Mouse (Mus musculus): Measurements from ENCODE around the gene Upk1a. TPM values are rescaled to one million over a fixed set of nuclear protein-coding genes. Genes with fewer than 3 reads are reported as not detected.

Upk1a gene
- polyA plus RNA-seq, 1 experiment from 2014 or later = 12.1 TPM

DNA sequence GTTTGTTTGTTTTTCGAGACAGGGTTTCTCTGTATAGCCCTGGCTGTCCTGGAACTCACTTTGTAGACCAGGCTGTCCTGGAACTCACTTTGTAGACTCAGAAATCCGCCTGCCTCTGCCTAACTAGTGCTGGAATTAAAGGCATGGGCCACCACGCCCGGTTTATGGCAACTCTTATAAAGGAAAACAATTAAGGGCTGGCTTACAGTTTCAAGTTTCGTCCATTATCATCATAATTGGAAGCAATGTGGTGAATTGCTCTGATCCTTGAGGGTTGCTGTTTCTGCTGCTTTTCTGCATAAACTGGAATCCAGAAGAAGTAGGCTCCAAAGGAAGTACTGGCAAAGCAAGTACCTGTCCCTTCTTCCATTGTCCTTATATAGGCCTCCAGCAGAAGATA is 14.0 kb upstream of the Upk1a start:
- H3K27me3 ChIP-seq (replicated peaks; ENCODE audit: control insufficient read depth, insufficient read depth, low read length) = peaks cover 9% of the 10 kb centered on the region
- peaks cover 28% of the 10 kb centered on the region for H3K36me3 ChIP-seq (ENCODE audit: control insufficient read depth, insufficient read depth, low read length)
- WGBS = 86% methylated on average over 5 of the region's 5 CpGs
- H3K27ac ChIP-seq (ENCODE audit: low read depth) = no peak overlapping the region
- peaks cover 7% of the 10 kb centered on the region for H3K4me1 ChIP-seq (replicated peaks; ENCODE audit: control insufficient read depth, insufficient read depth, low read length)
- no peak overlapping the region for H3K4me3 ChIP-seq (ENCODE audit: low read depth, low read length)
- no peak overlapping the region for H3K9ac ChIP-seq (ENCODE audit: low read length)
- no peak for ATAC-seq (replicated peaks; ENCODE audit: low FRiP score, low TSS enrichment, low read depth)
- H3K4me2 ChIP-seq (ENCODE audit: low read length) = no peak overlapping the region
- no peaks in the 10 kb centered on the region for H3K9me3 ChIP-seq (ENCODE audit: control insufficient read depth, low read length)
- DNase-seq (ENCODE audit: low spot score) = no peak

GRCm38 (mm10) chr7:30625530-30626384 is 13.1 kb upstream of the Upk1a start, which contains the start of gene Cox6b1:
Cox6b1 (minus strand) TSS chr7:30626151.
- peak within 1 kb of the TSS; percentile 78 for H3K4me2 ChIP-seq (ENCODE audit: low read length)
- H3K9me3 ChIP-seq (ENCODE audit: control insufficient read depth, low read length) = no peaks in the 10 kb centered on the region
- DNase-seq (ENCODE audit: low spot score) = peak; percentile 92
- H3K27me3 ChIP-seq (replicated peaks; ENCODE audit: control insufficient read depth, insufficient read depth, low read length) = 0 out of 2 replicates have a peak, but pooled peaks cover 3% of the 10 kb centered on the region
- H3K4me3 ChIP-seq (ENCODE audit: low read depth, low read length) = peak within 1 kb of the TSS; percentile 95
- peak within 1 kb of the TSS; percentile 43; the same call in 1 of the 2 replicates for H3K27ac ChIP-seq (ENCODE audit: low read depth)
- ATAC-seq (replicated peaks; ENCODE audit: low FRiP score, low TSS enrichment, low read depth) = peak; percentile 94
- WGBS = 2% methylated on average over 44 of the region's 44 CpGs
- peaks cover 34% of the 10 kb centered on the region for H3K36me3 ChIP-seq (ENCODE audit: control insufficient read depth, insufficient read depth, low read length)
- H3K9ac ChIP-seq (ENCODE audit: low read length) = peak within 1 kb of the TSS; percentile 87
- peaks cover 7% of the 10 kb centered on the region for H3K4me1 ChIP-seq (replicated peaks; ENCODE audit: control insufficient read depth, insufficient read depth, low read length)

- Histone ChIP-seq H3K27me3 (replicated peaks; ENCODE audit: control insufficient read depth, insufficient read depth, low read length) (no peaks in the 10 kb centered on the region), H3K27ac (ENCODE audit: low read depth) (no peak overlapping the region), H3K36me3 (ENCODE audit: control insufficient read depth, insufficient read depth, low read length) (peaks cover 74% of the 10 kb centered on the region), H3K9me3 (ENCODE audit: control insufficient read depth, low read length) (no peaks in the 10 kb centered on the region), H3K4me1 (replicated peaks; ENCODE audit: control insufficient read depth, insufficient read depth, low read length) (no peaks in the 10 kb centered on the region), H3K9ac (ENCODE audit: low read length) (no peak overlapping the region), H3K4me2 (ENCODE audit: low read length) (no peak overlapping the region), H3K4me3 (ENCODE audit: low read depth, low read length) (no peak overlapping the region)
- WGBS = 90% methylated on average over 3 of the region's 3 CpGs
- peak; percentile 65 for DNase-seq (ENCODE audit: low spot score)
- ATAC-seq (replicated peaks; ENCODE audit: low FRiP score, low TSS enrichment, low read depth) = no peak
These were observed 6.6 kb upstream of the Upk1a start for GRCm38 (mm10) chr7:30619202-30619601.

GRCm38 (mm10) chr7:30618658-30619057 is 6.0 kb upstream of the Upk1a start:
- 95% methylated on average over 9 of the region's 9 CpGs for WGBS
- H3K4me2 ChIP-seq (ENCODE audit: low read length) = no peak overlapping the region
- H3K4me3 ChIP-seq (ENCODE audit: low read depth, low read length) = no peak overlapping the region
- no peaks in the 10 kb centered on the region for H3K9me3 ChIP-seq (ENCODE audit: control insufficient read depth, low read length)
- no peak for DNase-seq (ENCODE audit: low spot score)
- no peaks in the 10 kb centered on the region for H3K27me3 ChIP-seq (replicated peaks; ENCODE audit: control insufficient read depth, insufficient read depth, low read length)
- H3K9ac ChIP-seq (ENCODE audit: low read length) = no peak overlapping the region
- ATAC-seq (replicated peaks; ENCODE audit: low FRiP score, low TSS enrichment, low read depth) = no peak
- H3K36me3 ChIP-seq (ENCODE audit: control insufficient read depth, insufficient read depth, low read length) = peaks cover 69% of the 10 kb centered on the region
- H3K27ac ChIP-seq (ENCODE audit: low read depth) = no peak overlapping the region
- H3K4me1 ChIP-seq (replicated peaks; ENCODE audit: control insufficient read depth, insufficient read depth, low read length) = no peaks in the 10 kb centered on the region

DNA sequence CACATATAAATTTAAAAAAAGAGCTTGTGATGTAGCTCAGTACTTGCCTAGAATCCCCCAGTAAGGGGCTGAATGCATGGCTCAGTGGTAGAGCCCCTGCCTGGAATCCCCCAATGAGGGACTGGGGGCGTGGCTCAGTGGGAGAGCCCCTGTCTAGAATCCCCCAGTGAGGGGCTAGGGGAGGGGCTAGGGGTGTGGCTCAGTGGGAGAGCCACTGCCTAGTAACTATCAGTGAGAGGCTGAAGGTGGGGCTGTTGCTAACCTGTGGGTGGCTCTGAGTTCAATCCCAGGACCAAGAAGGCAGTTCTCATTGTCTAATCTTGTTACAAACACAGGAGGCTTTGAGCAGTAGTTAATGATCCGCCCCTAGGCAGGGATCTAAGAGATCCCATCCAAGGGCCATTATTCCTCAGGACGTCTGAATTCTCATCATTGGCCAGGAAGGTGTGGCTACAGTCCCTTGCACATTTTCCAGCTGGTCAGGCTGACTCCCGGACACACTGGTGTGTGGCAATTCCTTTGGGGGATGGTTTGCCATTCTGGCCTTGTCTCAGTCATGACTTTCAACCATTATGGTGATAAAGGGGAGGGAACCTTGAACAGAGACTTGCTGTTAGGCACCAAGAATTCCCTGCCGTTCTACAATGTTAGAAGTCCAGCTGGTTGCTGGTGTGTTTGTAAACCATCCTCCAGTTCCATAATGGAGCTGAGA is 2.6 kb upstream of the Upk1a start:
- no peaks in the 10 kb centered on the region for H3K27me3 ChIP-seq (replicated peaks; ENCODE audit: control insufficient read depth, insufficient read depth, low read length)
- 58% methylated on average over 5 of the region's 5 CpGs for WGBS
- H3K4me2 ChIP-seq (ENCODE audit: low read length) = no peak overlapping the region
- H3K4me1 ChIP-seq (replicated peaks; ENCODE audit: control insufficient read depth, insufficient read depth, low read length) = no peaks in the 10 kb centered on the region
- no peak for DNase-seq (ENCODE audit: low spot score)
- no peak overlapping the region for H3K4me3 ChIP-seq (ENCODE audit: low read depth, low read length)
- ATAC-seq (replicated peaks; ENCODE audit: low FRiP score, low TSS enrichment, low read depth) = no peak
- peaks cover 41% of the 10 kb centered on the region for H3K36me3 ChIP-seq (ENCODE audit: control insufficient read depth, insufficient read depth, low read length)
- no peak overlapping the region for H3K9ac ChIP-seq (ENCODE audit: low read length)
- H3K27ac ChIP-seq (ENCODE audit: low read depth) = no peak overlapping the region
- no peaks in the 10 kb centered on the region for H3K9me3 ChIP-seq (ENCODE audit: control insufficient read depth, low read length)

GRCm38 (mm10) chr7:30614454-30614853 is 1.8 kb upstream of the Upk1a start:
- no peak overlapping the region for H3K4me3 ChIP-seq (ENCODE audit: low read depth, low read length)
- H3K4me2 ChIP-seq (ENCODE audit: low read length) = no peak overlapping the region
- no peaks in the 10 kb centered on the region for H3K9me3 ChIP-seq (ENCODE audit: control insufficient read depth, low read length)
- DNase-seq (ENCODE audit: low spot score) (no peak), ATAC-seq (replicated peaks; ENCODE audit: low FRiP score, low TSS enrichment, low read depth) (no peak)
- no peaks in the 10 kb centered on the region for H3K4me1 ChIP-seq (replicated peaks; ENCODE audit: control insufficient read depth, insufficient read depth, low read length)
- H3K27me3 ChIP-seq (replicated peaks; ENCODE audit: control insufficient read depth, insufficient read depth, low read length) = no peaks in the 10 kb centered on the region
- H3K9ac ChIP-seq (ENCODE audit: low read length) = no peak overlapping the region
- H3K27ac ChIP-seq (ENCODE audit: low read depth) = no peak overlapping the region
- WGBS = 85% methylated on average over 2 of the region's 2 CpGs
- H3K36me3 ChIP-seq (ENCODE audit: control insufficient read depth, insufficient read depth, low read length) = peaks cover 36% of the 10 kb centered on the region

- peaks cover 28% of the 10 kb centered on the region for H3K36me3 ChIP-seq (ENCODE audit: control insufficient read depth, insufficient read depth, low read length)
- no peaks in the 10 kb centered on the region for H3K4me1 ChIP-seq (replicated peaks; ENCODE audit: control insufficient read depth, insufficient read depth, low read length)
- no peak overlapping the region for H3K9ac ChIP-seq (ENCODE audit: low read length)
- no peaks in the 10 kb centered on the region for H3K9me3 ChIP-seq (ENCODE audit: control insufficient read depth, low read length)
- 23% methylated on average over 14 of the region's 14 CpGs for WGBS
- no peak overlapping the region for H3K27ac ChIP-seq (ENCODE audit: low read depth)
- DNase-seq (ENCODE audit: low spot score) = peak; percentile 84
- H3K4me2 ChIP-seq (ENCODE audit: low read length) = peak overlapping the region; percentile 30
- peak; percentile 53 for ATAC-seq (replicated peaks; ENCODE audit: low FRiP score, low TSS enrichment, low read depth)
- H3K27me3 ChIP-seq (replicated peaks; ENCODE audit: control insufficient read depth, insufficient read depth, low read length) = no peaks in the 10 kb centered on the region
- H3K4me3 ChIP-seq (ENCODE audit: low read depth, low read length) = no peak overlapping the region
These were observed 974 bp upstream of the Upk1a start for GRCm38 (mm10) chr7:30613529-30614112.

DNA sequence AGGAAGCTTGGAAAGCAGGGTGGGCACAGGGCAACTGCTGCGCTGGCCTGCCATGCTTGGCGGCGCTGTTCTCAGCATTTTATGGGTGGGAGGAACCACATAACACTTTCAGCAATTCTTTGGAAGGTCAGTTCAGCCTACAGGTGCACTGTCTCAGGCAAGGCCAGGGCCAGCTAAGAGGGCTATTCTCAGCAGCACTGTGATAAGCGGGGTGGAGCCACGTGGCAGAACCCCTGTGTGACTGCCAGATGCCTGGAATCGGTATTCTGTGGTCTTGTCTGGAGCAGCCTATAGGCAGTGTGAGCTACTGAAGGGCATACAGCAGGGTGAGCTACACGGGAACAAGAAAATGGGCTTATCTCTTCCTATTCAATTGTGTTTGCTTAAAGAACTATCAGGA is 2.6 kb downstream of the Upk1a start:
- Histone ChIP-seq H3K36me3 (ENCODE audit: control insufficient read depth, insufficient read depth, low read length) (no peaks in the 10 kb centered on the region), H3K4me3 (ENCODE audit: low read depth, low read length) (no peak overlapping the region), H3K9me3 (ENCODE audit: control insufficient read depth, low read length) (no peaks in the 10 kb centered on the region), H3K4me2 (ENCODE audit: low read length) (no peak overlapping the region), H3K9ac (ENCODE audit: low read length) (no peak overlapping the region), H3K27ac (ENCODE audit: low read depth) (no peak overlapping the region), H3K27me3 (replicated peaks; ENCODE audit: control insufficient read depth, insufficient read depth, low read length) (no peaks in the 10 kb centered on the region), H3K4me1 (replicated peaks; ENCODE audit: control insufficient read depth, insufficient read depth, low read length) (no peaks in the 10 kb centered on the region)
- ATAC-seq (replicated peaks; ENCODE audit: low FRiP score, low TSS enrichment, low read depth) (no peak; the same call in 1 of the 2 replicates), DNase-seq (ENCODE audit: low spot score) (no peak)
- 43% methylated on average over 7 of the region's 7 CpGs for WGBS
